Mouse (Mus musculus): ENCODE results near the gene Gipc1. TPM values are rescaled to one million over a fixed set of nuclear protein-coding genes. Genes with fewer than 3 reads are reported as not detected.

Gene Gipc1
- 63.1 and 78.2 TPM in 2 replicates for polyA plus RNA-seq (2012)

DNA sequence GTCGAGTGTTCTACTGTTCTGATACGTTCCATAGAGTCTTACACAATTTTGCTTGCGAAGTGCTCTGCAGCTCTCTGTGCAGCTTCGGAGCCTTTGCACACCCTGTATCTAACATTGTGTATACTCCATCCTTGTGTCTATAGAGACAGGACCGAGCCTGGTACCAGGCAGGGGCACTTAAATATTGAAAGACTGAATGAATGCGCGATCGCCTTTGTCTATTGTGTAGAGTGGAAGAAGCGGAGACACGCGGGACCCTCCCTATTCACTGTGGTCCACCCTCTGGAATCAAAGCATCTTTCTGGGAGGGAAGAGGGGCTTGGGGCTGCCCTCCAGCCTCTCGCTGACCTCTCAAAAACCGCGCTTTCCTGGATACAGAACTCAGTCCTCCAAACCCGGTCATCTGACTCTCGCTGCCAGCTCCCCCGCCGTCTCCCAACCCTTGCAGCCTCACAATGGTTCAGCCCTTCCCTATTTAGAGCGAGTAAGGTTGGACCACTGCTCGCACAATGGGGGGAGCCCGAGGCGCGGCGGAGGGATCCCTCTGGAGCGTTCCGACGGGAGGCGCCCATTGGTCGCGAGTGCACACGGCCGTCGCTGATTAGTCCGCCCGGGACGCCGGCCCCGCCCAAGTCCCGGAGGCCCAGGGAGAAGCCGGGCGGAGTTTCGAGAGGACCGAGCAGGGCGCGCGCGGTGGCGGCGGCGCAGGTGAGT lies at the start of gene Gipc1:
TSS of gene Gipc1 (plus strand) at position 648 of the 714 bp plus-strand sequence.
- TF ChIP-seq GATA1 (IDR thresholded peaks at IDR 0.05; ENCODE audit: low read length), result no peak

DNA sequence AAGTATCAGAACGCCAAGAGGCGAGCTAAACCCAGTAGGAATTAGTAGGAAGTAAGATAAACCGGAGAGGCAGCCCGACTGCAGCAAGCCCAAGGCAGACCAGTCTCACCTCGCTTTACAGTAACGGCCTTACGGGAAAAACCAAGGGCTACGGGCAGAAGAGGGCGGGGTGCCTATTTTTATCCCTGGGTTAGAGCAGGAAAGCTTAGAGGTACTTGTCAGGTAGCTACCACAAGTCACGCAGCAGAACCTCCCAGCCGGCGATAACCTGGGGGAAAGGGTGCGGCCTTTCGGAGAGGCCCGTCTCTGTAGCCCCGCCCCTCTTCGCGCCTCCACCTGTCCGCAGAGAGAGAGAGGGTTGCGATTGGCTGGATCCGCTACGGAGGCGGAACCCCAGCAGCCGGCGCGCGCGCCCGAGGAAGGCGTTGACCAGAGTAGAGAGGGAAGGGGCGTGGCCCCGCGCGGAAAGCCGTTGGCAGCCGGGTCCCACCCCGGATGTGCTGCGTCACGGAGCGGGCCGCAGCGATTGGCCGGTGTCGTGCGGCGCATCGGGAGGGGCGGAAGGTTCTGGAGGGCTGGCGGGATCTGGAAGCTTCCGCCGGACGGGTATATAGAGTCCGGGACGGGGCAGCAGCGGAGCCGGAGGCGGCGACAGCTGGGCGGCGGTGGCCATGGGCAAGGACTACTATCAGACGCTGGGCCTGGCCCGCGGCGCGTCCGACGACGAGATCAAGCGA lies 44.6 kb upstream of the Gipc1 start, which contains the start of the genes Tecr and Dnajb1:
TSS of gene Tecr (minus strand) at position 311 of the 737 bp plus-strand sequence.
TSS of gene Dnajb1 (plus strand) at position 533 of the 737 bp plus-strand sequence.
- TF ChIP-seq GATA1 (IDR thresholded peaks at IDR 0.05; ENCODE audit: low read length), result no peak

DNA sequence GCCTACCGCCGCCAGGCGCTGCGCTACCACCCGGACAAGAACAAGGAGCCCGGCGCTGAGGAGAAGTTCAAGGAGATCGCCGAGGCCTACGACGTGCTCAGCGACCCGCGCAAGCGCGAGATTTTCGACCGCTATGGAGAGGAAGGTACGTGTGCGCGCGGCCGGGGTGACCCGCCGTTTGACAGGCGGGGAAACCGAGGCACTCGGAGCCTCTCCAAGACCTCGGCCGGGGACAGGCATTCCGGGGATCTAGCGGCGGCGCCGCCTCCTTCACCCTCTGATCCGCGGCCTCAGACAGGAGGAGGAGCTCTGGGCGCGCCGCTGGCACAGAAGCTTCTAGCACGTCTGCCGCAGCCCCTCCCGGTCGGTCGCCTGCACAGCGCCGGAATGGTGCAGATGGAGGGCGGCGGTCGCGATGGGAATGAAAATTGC lies 44.1 kb upstream of the Gipc1 start:
- no peak for TF ChIP-seq GATA1 (IDR thresholded peaks at IDR 0.05; ENCODE audit: low read length)

DNA sequence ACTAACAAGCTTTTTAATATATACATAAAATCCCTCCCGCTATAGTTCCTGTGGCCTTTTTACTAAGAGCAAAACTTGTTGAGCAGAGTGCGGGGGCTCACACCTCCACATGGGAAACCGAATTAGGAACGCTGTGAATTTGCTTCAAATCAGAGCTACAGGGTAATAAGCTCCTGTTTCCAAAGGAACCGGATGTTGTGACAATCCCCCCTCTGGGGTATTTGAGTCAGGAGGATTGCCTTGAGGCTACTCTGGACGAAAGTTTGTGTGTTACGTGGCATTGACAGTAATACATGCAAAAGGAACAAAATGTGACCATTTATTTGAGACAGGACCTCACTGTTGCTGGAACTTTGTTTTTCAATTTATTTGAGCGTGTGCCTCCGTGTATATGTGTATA lies 43.4 kb upstream of the Gipc1 start:
- TF ChIP-seq GATA1 (IDR thresholded peaks at IDR 0.05; ENCODE audit: low read length), result no peak

DNA sequence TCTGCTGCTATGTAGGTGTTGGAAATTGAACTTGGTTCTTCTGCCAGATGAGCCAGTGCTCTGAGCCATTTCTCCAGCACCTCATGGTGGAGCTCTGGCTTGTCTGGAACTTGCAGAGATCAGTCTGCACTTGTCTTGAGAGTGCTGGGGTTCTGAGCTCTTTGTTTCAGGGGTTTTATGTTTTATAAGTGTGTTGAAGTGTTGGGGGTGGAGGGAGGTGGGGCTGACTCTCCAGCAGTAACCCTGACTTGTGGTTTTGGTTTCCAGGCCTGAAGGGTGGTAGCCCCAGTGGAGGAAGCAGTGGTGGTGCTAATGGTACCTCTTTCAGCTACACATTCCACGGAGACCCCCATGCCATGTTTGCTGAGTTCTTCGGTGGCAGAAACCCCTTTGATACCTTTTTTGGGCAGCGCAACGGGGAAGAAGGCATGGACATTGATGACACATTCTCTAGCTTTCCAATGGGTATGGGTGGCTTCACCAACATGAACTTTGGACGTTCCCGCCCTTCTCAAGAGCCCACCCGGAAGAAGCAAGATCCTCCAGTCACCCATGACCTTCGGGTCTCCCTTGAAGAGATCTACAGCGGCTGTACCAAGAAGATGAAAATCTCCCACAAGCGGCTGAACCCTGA lies 42.8 kb upstream of the Gipc1 start:
- TF ChIP-seq GATA1 (IDR thresholded peaks at IDR 0.05; ENCODE audit: low read length), result no peak

DNA sequence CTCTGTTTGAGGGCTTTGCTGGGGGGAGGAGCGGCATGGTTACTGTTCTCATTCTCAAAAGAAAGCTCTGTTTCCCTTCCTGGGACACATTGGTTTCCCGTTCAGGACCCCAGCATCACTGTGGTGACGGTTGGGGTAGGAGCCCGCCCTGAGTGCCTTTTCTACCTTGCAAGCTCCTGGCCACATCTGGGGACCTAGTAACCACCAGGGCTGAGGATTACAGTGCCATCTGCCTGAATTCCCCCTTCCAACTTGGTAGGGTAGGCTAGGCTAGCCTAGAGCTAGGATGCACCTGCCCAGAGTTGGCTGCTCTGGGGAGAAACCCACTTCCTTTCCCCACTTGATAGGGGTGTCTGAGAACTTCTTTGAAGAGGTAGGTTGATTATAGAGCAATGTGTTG lies 40.6 kb upstream of the Gipc1 start:
- no peak for TF ChIP-seq GATA1 (IDR thresholded peaks at IDR 0.05; ENCODE audit: low read length)

DNA sequence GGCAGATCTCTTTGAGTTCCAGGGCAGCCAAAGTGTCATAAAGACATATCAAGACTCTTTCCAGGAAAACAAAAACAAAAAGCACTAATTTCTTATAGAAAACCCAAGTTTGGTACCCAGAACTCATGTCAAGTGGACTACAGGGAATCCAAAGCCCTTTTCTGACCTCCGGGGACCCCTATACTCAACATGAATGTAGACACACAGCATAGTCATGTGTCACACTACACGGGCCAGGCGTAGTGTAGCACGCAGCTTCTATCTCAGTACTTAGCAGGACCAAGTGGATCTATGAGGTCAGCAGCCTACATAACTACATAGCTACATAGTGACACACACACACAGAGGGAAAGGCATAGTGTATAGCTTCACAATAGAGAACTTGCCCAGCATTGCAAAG lies 38.8 kb upstream of the Gipc1 start:
- TF ChIP-seq GATA1 (IDR thresholded peaks at IDR 0.05; ENCODE audit: low read length), result no peak

DNA sequence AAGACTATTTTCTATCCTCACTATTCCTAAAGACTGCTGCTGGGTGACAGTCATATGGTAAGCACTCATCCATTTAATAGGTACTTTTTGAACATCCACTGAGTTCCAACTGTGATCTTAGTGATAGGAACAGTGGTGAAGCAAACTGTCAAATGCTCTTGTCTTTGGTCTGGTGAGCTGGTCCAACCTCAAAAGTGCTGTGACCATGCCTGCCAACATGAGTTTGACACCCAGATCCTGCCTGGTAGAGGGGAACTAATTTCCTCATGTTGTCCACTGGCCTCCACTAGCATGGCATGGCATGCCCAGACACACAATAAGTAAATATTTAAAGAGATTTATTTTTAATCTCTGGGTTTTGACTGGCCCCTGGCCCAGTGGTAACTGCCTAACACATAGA lies 35.9 kb upstream of the Gipc1 start:
- TF ChIP-seq GATA1 (IDR thresholded peaks at IDR 0.05; ENCODE audit: low read length), result no peak

DNA sequence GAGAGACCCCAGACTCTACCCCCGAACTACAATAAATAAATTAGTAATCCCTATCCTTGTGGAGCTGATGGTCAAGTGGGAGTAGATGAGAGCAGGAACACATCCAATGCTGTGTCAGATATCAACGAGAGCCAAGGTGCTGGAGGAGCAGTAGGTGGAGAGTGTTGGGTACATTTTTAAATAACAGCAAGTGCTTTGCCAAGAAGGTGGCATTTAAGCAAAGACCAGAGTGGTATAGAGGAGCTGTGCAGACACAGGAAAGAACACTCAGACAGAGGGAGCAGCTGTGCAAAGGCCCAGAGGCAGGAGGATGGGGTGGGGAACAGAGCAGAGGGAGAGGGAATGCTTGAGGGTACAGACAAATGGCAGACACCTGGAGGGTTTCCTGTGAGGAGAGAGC lies 35.4 kb upstream of the Gipc1 start:
- no peak for TF ChIP-seq GATA1 (IDR thresholded peaks at IDR 0.05; ENCODE audit: low read length)

DNA sequence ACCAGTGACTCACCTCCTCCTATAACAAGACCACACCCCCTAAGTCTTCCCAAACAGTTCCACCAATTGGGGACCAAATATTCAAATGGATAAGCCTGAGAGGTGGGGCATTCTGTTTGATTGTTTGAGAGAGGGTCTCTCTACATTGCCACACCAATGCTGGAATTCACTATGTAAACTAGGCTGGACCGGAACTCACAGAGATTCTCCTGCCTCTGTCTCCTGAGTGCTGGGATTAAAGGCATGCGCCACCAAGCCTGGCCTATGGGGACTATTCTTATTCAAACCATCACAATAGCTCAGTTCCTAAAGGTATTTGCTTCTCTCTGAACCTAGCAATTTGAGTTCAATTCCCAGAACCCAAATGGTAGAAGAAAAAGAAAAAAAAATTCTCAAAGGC lies 33.9 kb upstream of the Gipc1 start:
- TF ChIP-seq GATA1 (IDR thresholded peaks at IDR 0.05; ENCODE audit: low read length), result no peak

DNA sequence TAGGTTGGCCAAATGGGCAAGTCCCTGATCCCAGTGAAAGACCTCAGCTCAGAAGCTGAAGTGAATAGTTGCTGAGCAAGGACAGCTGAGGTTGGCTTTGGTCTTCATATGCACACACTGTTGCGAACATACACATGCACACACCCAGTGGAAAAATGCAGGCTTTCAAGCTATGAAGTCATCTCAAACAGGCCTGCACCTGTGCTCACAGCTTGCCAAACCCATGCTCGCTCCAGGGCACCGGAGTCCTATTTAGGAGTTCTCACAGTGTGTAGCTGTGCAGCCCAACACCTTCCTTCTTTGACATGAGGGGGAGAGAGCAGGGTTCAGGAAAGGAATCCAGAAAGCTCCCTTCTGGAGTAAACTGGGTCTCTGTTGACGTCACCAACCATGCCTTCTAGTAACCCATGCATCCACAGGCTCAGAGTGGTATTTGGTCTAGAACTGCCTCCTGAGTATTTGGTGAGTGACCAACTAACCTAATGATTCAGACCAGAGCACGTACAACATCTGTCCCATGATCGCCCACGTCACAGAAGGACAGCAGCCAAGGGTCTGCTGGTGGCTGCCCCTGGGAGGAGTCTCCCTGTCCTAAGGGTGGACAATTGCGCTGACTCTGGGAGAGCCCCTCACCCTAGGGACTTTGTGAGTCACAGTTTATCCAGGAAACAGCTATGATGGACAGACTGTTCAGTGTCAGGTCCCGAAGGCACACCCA lies 32.8 kb upstream of the Gipc1 start:
- TF ChIP-seq GATA1 (IDR thresholded peaks at IDR 0.05; ENCODE audit: low read length), result no peak

DNA sequence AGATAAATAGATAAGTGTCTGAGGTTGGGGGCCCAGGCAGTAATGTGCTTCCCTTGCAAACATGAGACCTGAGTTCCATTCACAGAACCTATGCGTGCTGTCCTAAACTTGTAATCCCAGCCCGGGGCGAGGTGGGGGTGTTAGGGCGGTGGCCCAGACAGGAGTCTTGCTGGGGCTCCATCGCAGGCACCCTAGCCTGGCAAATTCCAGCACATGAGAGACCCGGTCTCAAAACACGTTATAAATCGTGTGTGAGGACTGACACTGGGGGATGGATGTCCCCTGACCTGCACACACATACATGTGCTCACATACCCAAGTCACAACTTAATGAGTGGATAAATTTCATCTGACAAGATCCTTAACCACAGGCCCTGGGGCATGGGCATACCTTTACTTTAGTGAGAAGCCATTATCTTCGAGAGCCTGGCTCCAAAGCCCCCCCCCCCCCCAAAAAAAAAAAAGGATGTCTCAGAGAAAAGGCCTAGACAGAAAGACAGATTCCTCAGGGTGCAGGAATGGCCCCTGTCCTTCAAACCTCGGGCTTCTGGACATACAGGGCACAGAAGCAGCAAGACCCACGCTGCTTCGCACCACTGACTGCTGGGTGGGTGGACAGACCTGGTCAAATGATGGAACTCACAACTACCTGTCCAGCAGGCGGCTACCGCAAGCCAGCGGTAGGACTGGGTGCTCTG lies 30.6 kb upstream of the Gipc1 start:
- TF ChIP-seq GATA1 (IDR thresholded peaks at IDR 0.05; ENCODE audit: low read length), result no peak

DNA sequence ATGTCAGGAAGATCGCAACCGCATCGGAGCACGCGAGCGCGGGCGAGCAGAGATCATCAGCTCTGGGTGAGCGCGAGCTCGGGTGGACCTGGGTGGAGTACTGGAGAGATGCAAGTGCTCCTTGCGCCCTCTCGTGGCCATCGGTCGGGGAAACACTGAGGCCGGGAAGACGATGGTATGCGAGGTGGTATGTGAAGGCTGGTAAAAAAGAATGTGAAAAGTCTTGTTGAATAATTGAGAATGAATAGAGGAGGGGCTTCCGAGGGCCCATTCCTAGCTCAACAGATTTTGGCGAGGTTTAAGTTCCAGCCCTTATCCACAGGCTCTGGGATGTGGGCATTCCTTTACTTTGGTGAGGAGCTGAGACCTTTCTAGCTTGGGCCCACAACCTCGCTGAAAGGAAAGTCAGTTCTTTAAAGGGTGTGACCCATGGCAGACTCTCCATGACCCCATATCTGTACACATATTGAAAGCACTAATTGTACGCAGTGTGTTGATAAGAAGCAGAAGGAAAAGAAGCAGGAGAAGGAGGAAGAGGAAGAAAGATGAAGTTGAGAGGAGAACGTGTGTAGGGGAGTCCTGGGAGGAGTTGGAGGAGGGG lies 30.0 kb upstream of the Gipc1 start:
- no peak for TF ChIP-seq GATA1 (IDR thresholded peaks at IDR 0.05; ENCODE audit: low read length)

DNA sequence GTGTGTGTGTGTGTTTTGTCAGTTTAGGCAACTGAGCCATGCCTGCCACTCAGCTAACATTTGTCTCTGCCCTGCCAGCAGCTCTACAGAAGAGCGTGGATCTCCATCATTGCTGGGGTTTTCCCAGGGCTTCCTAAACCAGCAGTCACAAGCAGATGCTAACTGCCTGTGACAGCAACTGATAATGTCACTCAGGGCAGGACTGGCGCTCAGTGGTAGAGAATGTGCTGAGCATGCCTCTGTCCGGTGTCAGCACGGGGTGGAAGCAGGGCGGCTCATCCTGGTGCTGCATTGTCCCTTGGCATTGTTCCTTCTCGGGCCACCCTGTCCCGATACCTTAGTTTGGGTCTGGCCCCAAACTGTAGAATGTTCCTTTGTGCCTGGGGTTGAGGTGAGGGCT lies 28.9 kb upstream of the Gipc1 start:
- TF ChIP-seq GATA1 (IDR thresholded peaks at IDR 0.05; ENCODE audit: low read length), result no peak

DNA sequence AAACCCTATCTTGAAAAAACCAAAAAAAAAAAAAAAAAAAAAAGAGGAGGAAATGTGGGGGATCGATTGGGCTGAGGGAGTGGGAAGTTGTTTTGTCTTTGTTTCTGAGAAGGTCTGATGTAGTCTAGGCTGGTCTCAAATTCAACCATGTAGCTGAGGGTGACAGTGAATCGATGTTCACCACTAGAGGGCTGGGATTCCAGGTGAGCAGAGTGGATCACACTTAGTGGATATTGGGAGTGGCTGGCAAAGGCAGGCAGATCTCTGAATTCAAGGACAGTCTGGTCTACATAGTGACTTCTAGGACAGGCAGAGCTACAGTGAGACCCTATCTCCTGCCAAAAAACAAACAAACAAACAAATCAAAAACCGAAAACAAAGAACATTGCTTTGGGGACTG lies 27.7 kb upstream of the Gipc1 start:
- no peak for TF ChIP-seq GATA1 (IDR thresholded peaks at IDR 0.05; ENCODE audit: low read length)
